Mouse (Mus musculus) activated CD4-positive, CD25-positive, alpha-beta regulatory T cell (primary cell): ENCODE data around the gene Usp11. TPM values are rescaled to one million over a fixed set of nuclear protein-coding genes. Genes with fewer than 3 reads are reported as not detected.

Source experiments
- polyA plus RNA-seq, 2 experiments: library from polyadenylated mRNA; unstranded; fragments of 100-300 nt; shearing (Covaris generic); gene quantifications; one replicate each; pipeline ENCODE4 v1.2.1; 2017

Usp11 gene
- 10 to 100 TPM in 1 of 2 experiments, 1 to 10 TPM in 1; 5.9 to 13.9 TPM for polyA plus RNA-seq

GRCm38 (mm10) chrX:20703741-20704290 lies at the start of gene Usp11:
Gene Usp11, plus strand, starts transcription at chrX:20703906.

GRCm38 (mm10) chrX:20658026-20658652 lies 45.6 kb upstream of the Usp11 start, which contains the start of gene Uba1:
Gene Uba1, plus strand, starts transcription at chrX:20658326.

GRCm38 (mm10) chrX:20687519-20688067 lies 16.1 kb upstream of the Usp11 start, which contains the start of gene Cdk16:
Gene Cdk16, plus strand, starts transcription at chrX:20687954.

Other genes starting within 250 kb of the Usp11 start
- gene Rgn, start 154.1 kb upstream of the Usp11 start, polyA plus RNA-seq, result not detected
- gene Rbm10, start 86.4 kb upstream of the Usp11 start, polyA plus RNA-seq, result 10 to 100 TPM; 34.2 to 56.1 TPM
- 100 to 1,000 TPM; 186 to 218 TPM for gene Ndufb11, start 86.3 kb upstream of the Usp11 start, polyA plus RNA-seq
- gene Uba1, start 45.6 kb upstream of the Usp11 start, polyA plus RNA-seq, result 100 to 1,000 TPM; 165 to 249 TPM
- 10 to 100 TPM; 58.2 to 67.7 TPM for gene Cdk16, start 16.0 kb upstream of the Usp11 start, polyA plus RNA-seq
- 100 to 1,000 TPM; 133 to 139 TPM for gene Araf, start 93.9 kb downstream of the Usp11 start, polyA plus RNA-seq
- 1 to 10 TPM in 1 of 2 experiments, not detected in 1; 1.5 TPM for gene Timp1, start 166.3 kb downstream of the Usp11 start, polyA plus RNA-seq
- gene Syn1, start 217.1 kb downstream of the Usp11 start, polyA plus RNA-seq, result under 1 TPM; 0.32 to 0.33 TPM
- 10 to 100 TPM in 1 of 2 experiments, 1 to 10 TPM in 1; 6.3 to 19.2 TPM for gene Cfp, start 227.6 kb downstream of the Usp11 start, polyA plus RNA-seq
- 1 to 10 TPM; 6.4 to 8.5 TPM for gene Elk1, start 246.7 kb downstream of the Usp11 start, polyA plus RNA-seq